Mouse (Mus musculus): ENCODE data around the gene Ube2l6. TPM values are rescaled to one million over a fixed set of nuclear protein-coding genes. Genes with fewer than 3 reads are reported as not detected.

Gene Ube2l6
- total and polyA plus RNA-seq, 3 experiments = 2.0 to 8.5 (median 4.1) TPM

DNA sequence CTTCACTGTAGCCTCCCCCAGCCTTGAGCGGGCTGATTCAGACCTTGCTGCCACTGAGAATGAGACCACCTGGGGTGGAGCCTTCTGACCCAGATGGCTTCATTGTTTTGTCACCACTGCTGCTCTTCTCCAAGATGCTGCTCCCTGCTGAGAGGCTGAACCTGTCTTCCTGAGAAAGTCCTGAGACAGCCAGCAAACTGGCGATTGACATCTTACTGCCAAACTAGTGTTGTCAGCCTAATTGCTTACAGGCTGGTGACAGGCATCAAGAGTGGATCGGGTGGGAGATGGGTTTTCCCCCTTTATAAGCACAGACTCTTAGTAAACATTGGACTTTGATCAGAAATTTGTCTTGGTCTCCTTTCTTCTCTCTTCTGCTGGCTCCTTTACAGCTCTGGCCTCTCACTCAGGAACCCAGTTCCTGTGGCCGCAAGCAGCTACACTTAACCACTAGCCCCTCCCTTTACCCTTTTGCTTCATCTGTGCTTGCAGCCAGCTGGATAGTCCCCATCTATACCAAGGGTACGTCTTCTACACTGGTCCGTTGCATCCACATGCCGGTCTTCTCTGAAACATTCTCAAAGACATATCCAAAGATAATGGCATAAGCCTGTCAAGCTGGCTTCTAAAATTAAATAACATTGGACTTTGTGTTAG is 41.5 kb upstream of the Ube2l6 start:
- Histone ChIP-seq H3K4me2 (ENCODE audit: insufficient read depth, low read depth, poor library complexity, severe bottlenecking) (no peak overlapping the region), H3K4me3 (replicated peaks in 1 of 3; ENCODE audit: low read depth in 2 of 3, low read length in 2 of 3, poor library complexity in 1 of 3) (no peak overlapping the region), H3K79me2 (replicated peaks; ENCODE audit: control insufficient read depth, extremely low read depth, insufficient read depth, poor library complexity, severe bottlenecking) (no peaks in the 10 kb centered on the region), H3K4me1 (ENCODE audit: control insufficient read depth in 1 of 2, insufficient read depth in 2 of 2) (0 out of 4 replicates have a peak, but pooled peaks cover 0 to 4% of the 10 kb centered on the region in 2 experiments), H3K27ac (ENCODE audit: insufficient read depth, low read depth) (no peak overlapping the region), H3K9ac (ENCODE audit: insufficient read depth, low read depth) (no peak overlapping the region), H3K36me3 (replicated peaks in 1 of 2; ENCODE audit: control insufficient read depth in 1 of 2, insufficient read depth in 1 of 2, low read length in 1 of 2) (no peaks in the 10 kb centered on the region), H3K27me3 (replicated peaks) (peaks cover 2% of the 10 kb centered on the region), H3K9me3 (replicated peaks; ENCODE audit: low read length) (no peaks in the 10 kb centered on the region)
- no peak for TF ChIP-seq NRF1 (IDR thresholded peaks at IDR 0.05; ENCODE audit: low read depth, low read length)
- TF ChIP-seq PAX5 (IDR thresholded peaks at IDR 0.05; ENCODE audit: low read length) = no peak
- TF ChIP-seq E2F4 (IDR thresholded peaks at IDR 0.05; ENCODE audit: insufficient replicate concordance, low read depth, low read length) = no peak
- TF ChIP-seq EP300 (IDR thresholded peaks at IDR 0.05; ENCODE audit: low read length) = no peak
- TF ChIP-seq GABPA (IDR thresholded peaks at IDR 0.05; ENCODE audit: insufficient replicate concordance, low read depth, low read length) = no peak
- TF ChIP-seq MXI1 (IDR thresholded peaks at IDR 0.05; ENCODE audit: low read depth, low read length) = no peak
- no peak for TF ChIP-seq CHD2 (IDR thresholded peaks at IDR 0.05; ENCODE audit: low read length)
- no peak for TF ChIP-seq POLR2AphosphoS2 (IDR thresholded peaks at IDR 0.05; ENCODE audit: low read depth, low read length)
- no peak for TF ChIP-seq JUN (IDR thresholded peaks at IDR 0.05; ENCODE audit: insufficient read depth, low read depth, low read length)
- TF ChIP-seq RAD21 (IDR thresholded peaks at IDR 0.05; ENCODE audit: low read depth, low read length) = no peak
- TF ChIP-seq MAFK (IDR thresholded peaks at IDR 0.05; ENCODE audit: insufficient replicate concordance, low read length) = no peak
- dilution Hi-C loops (cut with MboI; ENCODE audit: extremely low pct_ligation_motif_present, extremely low pct_unique_long_range_greater_than_20kb, low sequenced_read_pairs) = no loop called here
- in situ Hi-C loops (cut with MboI; ENCODE audit: low pct_ligation_motif_present, low pct_unique_long_range_greater_than_20kb, low sequenced_read_pairs) = no loop called here
- DNase-seq (ENCODE audit: extremely low read depth) = no peak

DNA sequence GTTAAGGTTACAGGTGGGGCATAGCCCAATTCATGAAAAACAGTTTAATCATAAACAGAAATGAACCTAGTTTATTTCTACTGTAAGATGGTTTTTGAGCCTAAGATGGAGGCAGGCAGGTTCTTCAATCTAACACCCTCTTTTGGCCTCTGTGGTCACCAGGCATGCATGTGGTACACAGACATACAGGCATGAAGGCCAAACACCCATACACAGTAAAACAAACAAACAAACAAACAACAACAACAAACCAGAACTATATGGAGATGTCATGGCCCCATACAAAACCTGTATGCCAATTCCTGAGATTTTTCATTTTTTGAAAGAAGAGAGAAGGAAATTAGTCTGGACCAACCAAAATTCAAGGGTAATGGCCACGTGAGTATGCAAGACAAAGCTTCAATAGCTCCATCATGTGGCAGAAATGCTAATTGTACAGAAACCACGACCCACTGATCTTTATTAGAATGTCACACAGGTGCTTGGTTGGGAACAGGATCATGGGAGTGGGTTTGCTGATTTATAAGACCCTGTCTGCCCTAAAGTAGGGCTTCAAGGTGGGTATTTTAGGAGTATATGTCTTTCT is 40.0 kb upstream of the Ube2l6 start:
- in situ Hi-C loops (cut with MboI; ENCODE audit: low pct_ligation_motif_present, low pct_unique_long_range_greater_than_20kb, low sequenced_read_pairs) (no loop called here), dilution Hi-C loops (cut with MboI; ENCODE audit: extremely low pct_ligation_motif_present, extremely low pct_unique_long_range_greater_than_20kb, low sequenced_read_pairs) (no loop called here)
- Histone ChIP-seq H3K36me3 (replicated peaks in 1 of 2; ENCODE audit: control insufficient read depth in 1 of 2, insufficient read depth in 1 of 2, low read length in 1 of 2) (no peaks in the 10 kb centered on the region), H3K27ac (ENCODE audit: insufficient read depth, low read depth) (no peak overlapping the region), H3K4me1 (ENCODE audit: control insufficient read depth in 1 of 2, insufficient read depth in 2 of 2) (0 out of 4 replicates have a peak, but pooled peaks cover 0 to 5% of the 10 kb centered on the region in 2 experiments), H3K27me3 (replicated peaks) (peaks cover 2% of the 10 kb centered on the region), H3K9me3 (replicated peaks; ENCODE audit: low read length) (no peaks in the 10 kb centered on the region), H3K79me2 (replicated peaks; ENCODE audit: control insufficient read depth, extremely low read depth, insufficient read depth, poor library complexity, severe bottlenecking) (no peaks in the 10 kb centered on the region), H3K4me3 (replicated peaks in 1 of 3; ENCODE audit: low read depth in 2 of 3, low read length in 2 of 3, poor library complexity in 1 of 3) (no peak overlapping the region), H3K9ac (ENCODE audit: insufficient read depth, low read depth) (no peak overlapping the region), H3K4me2 (ENCODE audit: insufficient read depth, low read depth, poor library complexity, severe bottlenecking) (no peak overlapping the region)
- DNase-seq (ENCODE audit: extremely low read depth) = peak; percentile 44
- TF ChIP-seq TCF12 (IDR thresholded peaks at IDR 0.05; ENCODE audit: low read depth, low read length) = no peak
- TF ChIP-seq NELFE (IDR thresholded peaks at IDR 0.05; ENCODE audit: low read depth, low read length) = no peak
- peak; percentile 85 for TF ChIP-seq MYC (IDR thresholded peaks at IDR 0.05; ENCODE audit: low read depth, low read length)
- no peak for TF ChIP-seq ZKSCAN1 (IDR thresholded peaks at IDR 0.05; ENCODE audit: borderline replicate concordance, low read depth, low read length)
- no peak for TF ChIP-seq POLR2A (IDR thresholded peaks at IDR 0.05; ENCODE audit: low read depth, low read length)
- peak; percentile 30 to 77; a peak in 2 of 4 replicates for TF ChIP-seq CTCF (conservative IDR thresholded peaks at IDR 0.05 in 1 of 2, IDR thresholded peaks at IDR 0.05 in 1 of 2; ENCODE audit: low read depth in 2 of 2, low read length in 2 of 2)
- peak; percentile 80 for TF ChIP-seq USF2 (conservative IDR thresholded peaks at IDR 0.05; ENCODE audit: low read depth, low read length)
- TF ChIP-seq BHLHE40 (IDR thresholded peaks at IDR 0.05; ENCODE audit: low read depth, low read length) = peak; percentile 90
- peak; percentile 64 for TF ChIP-seq RAD21 (IDR thresholded peaks at IDR 0.05; ENCODE audit: low read depth, low read length)
- TF ChIP-seq HCFC1 (IDR thresholded peaks at IDR 0.05; ENCODE audit: low read depth, low read length) = no peak
- TF ChIP-seq MAX (IDR thresholded peaks at IDR 0.05; ENCODE audit: low read length) = peak; percentile 89
- peak; percentile 66 for TF ChIP-seq SMC3 (IDR thresholded peaks at IDR 0.05; ENCODE audit: low read depth, low read length)
- no peak for TF ChIP-seq UBTF (IDR thresholded peaks at IDR 0.05; ENCODE audit: low read depth, low read length)
- TF ChIP-seq USF1 (IDR thresholded peaks at IDR 0.05; ENCODE audit: low read depth, low read length) = peak; percentile 80

Data from CH12.LX (cell line).